Mouse (Mus musculus) ES-CJ7 (cell line): ENCODE data around the gene Cdh13.

ENCODE experiments used
- DNase-seq: peaks from one replicate; pipeline ENCODE4 v3.0.0; 2011; ENCODE audit warnings: low read depth, low spot score

Gene Cdh13

DNA sequence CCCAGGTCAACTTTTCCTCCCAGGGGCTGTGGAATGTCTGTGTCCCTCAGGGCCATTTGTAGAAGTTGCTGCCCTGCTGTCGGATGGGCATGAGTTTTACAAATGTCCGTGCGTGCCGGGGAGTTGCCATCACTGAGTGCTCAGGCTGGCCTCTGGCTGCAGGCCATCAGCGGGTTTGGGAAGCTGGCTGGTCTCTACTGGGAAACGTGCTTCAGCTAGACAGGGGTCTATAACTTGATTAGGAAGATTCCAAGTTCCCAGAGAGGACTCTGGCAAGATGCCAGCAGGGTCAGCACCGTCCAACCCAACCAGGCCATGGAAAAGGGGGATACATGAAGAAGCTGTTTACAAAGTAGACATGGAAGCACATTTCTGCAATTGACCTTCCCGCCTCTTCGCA lies 163.0 kb downstream of the Cdh13 start:
- DNase-seq = no peak

DNA sequence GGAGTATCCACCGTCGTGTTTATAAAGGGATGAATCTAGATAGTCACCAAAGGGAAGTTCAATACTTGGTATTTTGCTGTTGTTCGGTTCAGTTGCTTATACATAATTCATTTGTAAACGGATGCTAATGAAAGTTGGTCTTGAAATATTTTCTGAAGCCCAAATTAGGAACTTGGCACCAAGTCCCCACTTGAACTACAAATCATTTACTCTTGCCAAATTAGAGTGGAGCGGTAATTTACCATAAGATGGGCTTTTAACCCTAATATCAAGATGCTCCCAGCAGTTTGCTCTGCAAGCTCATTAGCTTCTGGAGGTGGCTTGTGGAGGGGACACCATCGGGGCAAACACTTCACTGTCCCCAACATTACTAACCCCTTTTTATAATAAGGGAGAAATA lies 164.5 kb downstream of the Cdh13 start:
- no peak for DNase-seq

DNA sequence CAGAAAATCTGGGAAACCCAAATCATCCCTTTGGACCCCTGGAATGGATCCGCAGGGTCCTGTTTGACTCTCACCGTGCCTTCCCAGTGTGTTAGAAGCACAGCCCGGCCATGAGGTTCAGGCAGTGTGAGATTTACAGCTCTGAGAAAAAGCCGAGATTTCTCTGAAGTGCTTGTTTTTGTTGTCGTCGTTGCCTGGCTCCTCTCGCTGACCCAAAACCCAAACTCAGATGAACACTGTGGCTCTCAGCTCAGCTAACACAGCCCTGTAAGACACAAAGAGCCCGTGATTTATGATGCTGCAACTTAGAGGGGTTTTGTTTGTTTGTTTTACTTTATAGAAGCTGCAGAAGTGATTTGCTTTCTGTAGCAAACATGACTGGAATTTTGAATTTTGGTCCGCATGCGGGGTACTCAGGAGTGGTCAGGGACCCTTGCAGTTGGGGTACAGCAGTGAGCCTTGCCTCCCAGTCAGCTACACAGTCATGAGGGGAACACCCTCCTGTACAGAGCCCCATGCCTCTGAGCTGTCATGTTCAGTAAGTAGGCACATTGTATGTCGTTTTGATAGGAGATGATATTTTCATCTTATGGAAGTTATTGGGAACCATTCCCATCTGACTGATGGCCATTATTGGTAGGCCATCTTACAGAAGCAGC lies 169.0 kb downstream of the Cdh13 start:
- no peak for DNase-seq

DNA sequence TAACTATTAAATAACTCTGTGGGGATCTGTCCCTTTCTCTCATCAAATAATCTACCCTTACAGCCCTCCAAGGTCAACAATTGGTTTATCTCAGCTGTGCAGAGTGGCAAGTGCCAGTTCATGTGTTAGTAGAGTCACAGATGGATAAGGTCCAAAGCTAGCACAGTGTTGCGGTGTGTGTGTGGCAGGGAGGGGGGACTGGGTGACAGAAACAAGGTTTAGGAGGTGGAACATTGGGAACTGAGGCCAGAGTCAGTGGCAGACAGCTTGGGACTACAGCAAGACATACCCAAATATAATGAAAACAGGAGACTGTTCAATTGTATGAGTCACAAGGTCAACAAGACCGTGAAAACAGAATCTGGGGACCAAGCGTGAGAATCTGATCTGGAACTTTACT lies 171.7 kb downstream of the Cdh13 start:
- no peak for DNase-seq

GRCm38 (mm10) chr8:118465330-118465948 lies 181.9 kb downstream of the Cdh13 start:
- no peak for DNase-seq

DNA sequence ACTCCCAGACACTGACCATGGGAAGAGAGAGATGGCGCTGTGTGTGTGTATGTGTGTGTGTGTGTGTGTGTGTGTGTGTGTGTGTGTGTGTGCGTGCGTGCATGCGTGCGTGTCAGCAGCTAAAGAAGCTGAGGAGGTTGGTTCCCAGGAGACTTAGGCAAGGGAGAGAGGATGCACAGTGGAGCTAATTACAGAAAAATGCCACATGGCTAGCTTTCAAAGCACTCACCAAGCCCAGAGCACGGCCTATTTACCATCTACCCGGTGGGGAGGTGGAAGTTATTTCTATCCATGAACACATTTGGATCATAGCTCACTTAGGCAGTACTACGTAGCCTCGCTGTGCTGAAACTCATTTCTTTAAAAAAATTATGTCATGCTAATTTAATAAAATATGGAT lies 194.1 kb downstream of the Cdh13 start:
- DNase-seq = no peak

GRCm38 (mm10) chr8:118488735-118489134 lies 205.2 kb downstream of the Cdh13 start:
- DNase-seq = no peak

- no peak for DNase-seq
Measured at GRCm38 (mm10) chr8:118502509-118502908, 219.0 kb downstream of the Cdh13 start.

DNA sequence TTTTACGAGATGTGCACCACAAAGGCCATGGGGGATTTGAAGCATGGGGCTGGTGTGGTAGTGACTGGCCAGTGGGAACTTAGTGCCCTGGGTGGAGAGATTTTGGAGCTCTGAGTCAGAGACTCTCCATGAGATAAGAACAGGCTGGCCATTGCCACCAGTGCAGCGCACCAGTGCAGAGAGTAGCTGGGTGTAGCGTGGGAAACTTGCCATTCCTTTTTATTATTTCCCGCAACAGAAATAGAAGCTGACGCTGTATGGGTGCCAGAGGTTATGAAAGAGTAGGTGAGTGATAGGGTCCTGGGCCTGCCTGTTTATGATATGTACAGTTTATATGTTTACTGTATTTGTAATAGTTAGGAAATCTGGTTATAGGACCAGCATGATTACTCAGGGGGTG lies 225.9 kb downstream of the Cdh13 start:
- DNase-seq = no peak

GRCm38 (mm10) chr8:118513259-118513658 lies 229.7 kb downstream of the Cdh13 start:
- DNase-seq = no peak

DNA sequence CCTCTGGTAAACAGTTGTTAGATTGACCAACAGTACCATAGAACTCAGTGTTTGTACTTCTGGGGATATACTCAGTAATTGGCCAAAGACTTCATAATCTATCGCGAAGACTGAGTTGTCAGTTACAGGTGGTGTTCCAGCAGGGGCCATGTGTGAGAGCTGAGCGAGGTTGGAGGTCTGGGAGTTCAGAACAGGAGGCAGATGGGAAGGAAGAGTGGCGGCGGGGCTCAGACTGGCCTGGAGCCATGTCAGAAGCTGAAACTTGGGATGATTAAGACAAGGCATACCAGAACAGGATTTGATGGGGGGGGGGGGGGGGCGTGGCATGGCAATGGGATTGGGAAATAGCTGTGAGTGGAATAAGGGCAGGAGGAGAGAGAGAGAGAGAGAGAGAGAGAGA lies 232.1 kb downstream of the Cdh13 start:
- no peak for DNase-seq

DNA sequence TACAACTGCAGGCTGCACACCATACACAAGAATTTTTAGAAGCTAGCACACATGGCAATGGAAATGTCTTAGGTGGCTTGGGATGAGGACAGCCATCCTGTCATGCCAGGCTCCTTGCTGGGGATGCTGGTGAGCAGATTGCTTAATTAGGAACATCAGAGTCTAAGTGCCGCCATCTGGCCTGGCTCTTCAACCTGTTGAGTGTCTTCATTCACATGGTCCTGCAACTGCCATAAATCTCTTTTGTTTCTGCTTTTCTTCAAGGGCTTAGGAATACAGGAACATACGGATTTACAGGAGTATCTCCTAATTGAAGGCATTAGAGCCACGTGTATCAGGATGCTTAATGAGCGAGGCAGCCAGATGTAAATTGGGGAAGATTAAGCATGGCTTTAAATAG lies 233.5 kb downstream of the Cdh13 start:
- no peak for DNase-seq

DNA sequence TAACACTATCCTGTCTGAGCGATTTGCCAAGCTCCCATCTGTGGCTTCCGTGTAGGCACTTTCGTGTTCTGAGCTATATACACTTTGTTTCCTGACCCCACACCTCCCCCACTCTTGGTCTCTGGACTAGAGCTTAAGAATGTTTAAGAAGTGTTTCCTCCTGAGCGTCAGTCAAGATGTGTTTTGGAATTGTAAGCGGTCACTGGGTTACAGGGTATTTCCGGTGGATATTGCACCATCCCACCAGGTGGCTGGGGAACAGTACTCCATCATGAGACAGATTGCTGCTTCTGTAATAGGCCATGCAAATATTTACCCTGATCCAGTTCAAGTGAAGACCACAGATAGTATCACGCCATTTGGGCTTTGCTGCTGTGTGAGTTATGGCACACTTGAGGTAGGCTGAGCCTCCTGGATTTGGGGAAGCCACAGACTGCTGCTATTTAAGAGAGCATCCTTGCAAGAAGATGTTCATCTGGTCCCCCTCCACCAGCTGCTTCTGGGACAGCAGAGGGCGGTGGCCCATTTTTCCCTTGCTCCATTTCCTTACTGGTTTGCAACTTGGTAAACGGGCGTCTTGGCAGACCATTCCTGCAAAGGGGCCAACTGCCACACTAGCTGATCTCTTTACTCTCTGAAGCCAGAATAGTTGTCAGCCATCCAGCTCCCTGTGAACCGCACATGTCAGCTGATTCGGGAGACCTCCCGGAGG lies 234.7 kb downstream of the Cdh13 start:
- DNase-seq = no peak

DNA sequence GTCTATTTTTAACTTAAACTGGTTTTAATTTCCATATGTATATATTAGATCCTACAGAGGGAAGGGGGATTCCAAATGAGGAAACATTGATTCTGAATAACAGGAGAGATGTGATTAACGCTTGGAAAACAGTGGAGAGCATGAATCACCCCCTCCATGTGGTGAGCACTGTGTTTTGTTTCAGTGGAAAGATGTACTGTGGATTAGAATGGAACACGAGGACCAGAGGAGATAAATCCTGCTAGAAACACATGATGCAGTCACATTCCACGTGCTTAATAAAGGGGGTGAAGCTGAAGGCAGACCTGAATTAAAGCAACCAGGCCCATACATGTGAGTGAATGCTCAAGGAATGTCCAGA lies 235.2 kb downstream of the Cdh13 start:
- no peak for DNase-seq

DNA sequence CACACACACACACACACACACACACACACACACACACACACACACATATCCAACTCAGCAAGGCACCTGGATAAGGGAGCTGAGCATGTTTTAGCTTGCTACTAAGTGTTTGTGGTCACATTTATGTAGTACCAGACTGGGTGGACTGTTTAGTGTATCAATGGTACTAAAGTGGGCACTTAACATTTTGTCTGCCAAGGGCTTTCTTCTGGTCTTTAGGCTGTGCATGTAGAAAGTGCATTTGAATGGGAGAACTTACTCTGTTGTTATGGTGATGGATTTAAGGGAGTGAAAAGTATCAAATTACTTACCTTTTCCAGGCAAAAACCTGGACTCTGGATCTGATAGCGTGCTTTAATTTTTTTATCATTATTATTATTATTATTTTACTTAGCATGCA lies 240.4 kb downstream of the Cdh13 start:
- DNase-seq = peak; percentile 94

DNA sequence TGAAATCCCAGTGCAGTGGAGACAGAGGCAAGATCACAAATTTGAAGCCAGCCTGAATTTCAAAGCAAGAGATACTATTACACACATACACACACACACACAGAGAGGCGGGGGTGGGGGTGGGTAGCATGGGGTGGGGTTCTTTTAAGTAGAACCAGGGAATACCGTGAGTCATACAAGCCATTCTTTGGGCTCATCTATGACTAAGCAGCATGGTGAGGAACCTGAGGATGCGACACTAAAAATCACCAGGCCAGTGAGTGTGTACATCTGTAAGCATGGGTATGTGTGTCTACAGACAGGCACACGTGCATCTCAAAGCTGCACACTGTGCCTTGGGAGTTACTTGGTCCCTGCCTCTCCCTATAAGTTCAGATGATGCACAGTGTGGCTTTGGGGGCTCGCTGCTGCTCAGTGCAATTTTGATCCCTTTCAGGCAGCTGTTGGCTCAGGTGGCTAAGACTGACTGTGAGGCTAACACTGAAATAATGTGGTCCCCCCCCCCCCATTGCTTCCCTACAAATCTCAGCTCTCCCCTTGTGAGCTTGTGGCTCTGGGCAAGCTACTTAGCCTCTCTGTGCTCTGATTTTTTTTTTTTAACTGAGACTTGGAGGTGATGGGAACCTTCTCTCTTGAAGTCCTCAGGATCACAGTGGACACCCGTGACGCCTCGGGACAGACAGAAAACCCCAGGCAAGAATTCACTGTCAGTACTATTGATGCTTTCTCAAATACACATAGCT lies 255.5 kb downstream of the Cdh13 start:
- DNase-seq = no peak

DNA sequence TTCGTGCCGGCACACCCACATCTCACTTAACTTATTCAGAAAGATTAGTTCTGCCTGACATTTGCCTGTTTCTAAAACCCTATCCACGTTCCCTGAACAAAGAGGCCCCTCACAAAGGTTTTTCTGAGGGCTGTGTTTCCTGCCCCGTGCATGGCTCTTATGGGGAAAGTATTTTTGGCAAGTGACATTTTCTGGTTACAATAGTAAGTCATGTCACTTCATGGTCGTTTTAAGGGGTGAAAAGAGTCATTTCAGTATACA lies 256.0 kb downstream of the Cdh13 start:
- DNase-seq = no peak

GRCm38 (mm10) chr8:118539941-118540340 lies 256.4 kb downstream of the Cdh13 start:
- no peak for DNase-seq

DNA sequence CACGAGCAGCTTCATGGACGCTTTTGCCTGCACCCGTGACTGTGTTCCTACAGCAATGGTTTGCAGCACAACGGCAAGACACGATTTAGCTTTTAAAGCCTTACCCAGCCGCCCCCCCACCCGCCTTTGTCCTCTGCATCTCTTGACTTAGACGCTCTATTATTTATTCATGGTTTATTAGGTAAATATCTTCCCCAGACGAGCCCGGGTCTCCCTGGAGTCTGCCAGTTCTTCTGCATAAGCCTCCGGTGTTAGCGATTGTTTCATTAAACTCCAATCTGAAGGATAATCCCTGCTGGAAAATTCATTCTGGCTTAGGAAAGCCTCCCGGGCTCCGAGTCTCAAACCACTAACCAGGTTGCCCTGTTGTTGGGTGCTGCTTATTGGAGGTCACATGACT lies 268.9 kb downstream of the Cdh13 start:
- DNase-seq = no peak

DNA sequence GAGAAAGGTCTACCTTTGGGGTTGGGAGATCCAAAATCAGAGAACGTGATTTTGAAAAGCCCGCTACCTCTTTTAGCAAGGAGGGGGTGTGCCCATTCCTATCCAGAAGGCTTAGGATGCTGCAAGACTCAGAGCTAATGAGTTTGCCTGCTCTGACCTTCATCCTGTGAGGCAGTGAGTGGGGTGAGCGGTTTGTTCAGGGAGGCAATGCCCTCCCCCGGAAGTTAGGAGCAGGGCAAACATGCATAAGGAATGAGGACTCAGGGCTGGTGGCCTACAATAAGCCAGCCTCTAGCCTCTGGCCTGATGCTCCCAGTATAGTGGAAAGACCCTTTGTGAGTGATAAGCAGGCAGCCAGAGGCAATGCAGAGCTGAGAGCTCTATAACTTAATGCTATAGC lies 269.3 kb downstream of the Cdh13 start:
- DNase-seq = no peak

DNA sequence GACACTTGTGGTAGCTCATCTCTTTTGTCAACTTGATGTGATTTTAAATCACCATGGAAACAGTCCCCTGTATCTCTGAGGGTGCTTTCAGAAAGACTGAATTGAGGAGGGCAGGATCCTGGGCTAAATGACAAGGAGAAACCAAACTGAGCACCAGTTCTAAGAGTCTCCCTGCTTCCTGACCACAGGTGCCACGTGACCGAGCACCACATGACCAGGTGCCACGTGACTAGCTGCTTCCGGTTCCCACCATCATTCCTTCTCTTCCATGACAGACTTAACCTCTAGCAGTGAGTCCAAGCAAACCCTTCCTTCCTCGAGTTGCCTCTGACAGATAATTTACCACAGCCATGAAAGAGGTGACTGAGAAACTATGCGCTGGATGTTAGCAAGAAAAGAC lies 280.5 kb downstream of the Cdh13 start:
- no peak for DNase-seq

DNA sequence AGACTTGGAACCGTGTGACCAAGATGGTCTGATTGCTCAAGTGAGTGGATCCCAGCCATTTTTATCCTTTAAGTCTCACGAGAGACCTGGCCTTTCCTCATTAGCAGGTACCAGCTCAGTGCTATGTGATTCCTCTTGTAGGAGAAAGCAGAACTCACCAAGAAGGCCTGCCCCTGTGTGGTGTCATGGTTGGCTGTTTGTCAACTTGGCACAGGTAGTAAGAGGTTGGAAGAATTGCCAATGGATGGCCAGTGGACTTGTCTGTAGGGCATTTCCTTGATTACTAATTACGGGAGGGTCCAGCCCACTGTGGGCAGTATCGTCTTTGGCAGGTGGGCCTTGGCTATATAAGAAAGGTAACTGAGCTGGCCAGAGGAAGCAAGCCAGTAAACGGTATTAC lies 281.7 kb downstream of the Cdh13 start:
- DNase-seq = no peak
